Mouse (Mus musculus) layer of hippocampus, adult 9-10 months (tissue): Measurements from ENCODE around the gene Ccnk.

ENCODE experiments used
- DNase-seq: peaks from one replicate; pipeline ENCODE4 v3.0.0; 2022; ENCODE audit warnings: low spot score

Gene Ccnk

DNA sequence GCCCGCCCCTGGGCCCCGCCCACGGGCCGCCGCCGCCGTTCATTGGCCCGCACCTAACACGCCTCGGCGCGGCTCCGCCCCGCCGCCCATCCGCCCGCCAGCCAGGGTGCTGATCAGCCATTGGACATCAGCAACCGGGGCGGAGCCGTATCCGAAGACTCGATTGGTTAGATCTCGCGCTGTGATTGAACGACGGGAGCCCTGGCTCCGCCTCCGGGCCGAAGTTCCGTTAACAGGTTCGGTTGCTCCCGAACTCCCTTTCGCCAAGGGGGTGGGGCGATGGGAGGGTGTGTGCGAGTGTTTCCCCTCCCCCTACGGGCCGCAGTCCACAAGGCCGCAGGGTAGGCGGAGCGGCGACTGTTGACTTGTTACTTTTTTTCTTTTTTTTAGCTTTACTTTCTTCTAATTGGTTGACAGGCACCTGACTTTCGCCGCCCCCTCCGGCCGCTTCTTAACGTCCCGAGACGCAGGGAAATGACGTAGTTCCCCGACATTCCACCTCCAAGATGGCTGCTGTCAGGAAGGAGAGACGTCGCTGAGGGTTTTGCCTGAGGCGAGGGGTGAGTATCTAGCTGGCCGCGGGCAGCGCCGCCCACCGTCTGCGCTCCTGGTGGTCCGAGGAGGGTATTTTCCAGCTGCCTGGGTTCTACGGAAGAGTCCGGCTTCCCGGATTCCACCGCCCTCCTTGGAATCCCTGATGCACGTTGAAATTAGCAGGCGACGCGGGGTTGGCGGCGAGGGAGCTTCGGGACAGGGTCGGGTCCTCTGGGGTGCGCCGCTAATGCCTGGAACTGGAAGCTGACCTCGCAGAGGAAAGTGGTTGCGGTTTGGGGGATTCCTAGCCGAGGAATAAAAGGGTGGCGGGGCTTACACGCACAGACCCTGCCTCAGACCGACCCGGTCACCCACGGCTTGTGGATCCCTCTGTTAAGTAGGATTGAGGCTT, at the start of gene Ccnk:
Gene Ccnk (plus strand): TSS at position 259 of the 946 bp plus-strand sequence.
- peak; percentile 97 for DNase-seq

DNA sequence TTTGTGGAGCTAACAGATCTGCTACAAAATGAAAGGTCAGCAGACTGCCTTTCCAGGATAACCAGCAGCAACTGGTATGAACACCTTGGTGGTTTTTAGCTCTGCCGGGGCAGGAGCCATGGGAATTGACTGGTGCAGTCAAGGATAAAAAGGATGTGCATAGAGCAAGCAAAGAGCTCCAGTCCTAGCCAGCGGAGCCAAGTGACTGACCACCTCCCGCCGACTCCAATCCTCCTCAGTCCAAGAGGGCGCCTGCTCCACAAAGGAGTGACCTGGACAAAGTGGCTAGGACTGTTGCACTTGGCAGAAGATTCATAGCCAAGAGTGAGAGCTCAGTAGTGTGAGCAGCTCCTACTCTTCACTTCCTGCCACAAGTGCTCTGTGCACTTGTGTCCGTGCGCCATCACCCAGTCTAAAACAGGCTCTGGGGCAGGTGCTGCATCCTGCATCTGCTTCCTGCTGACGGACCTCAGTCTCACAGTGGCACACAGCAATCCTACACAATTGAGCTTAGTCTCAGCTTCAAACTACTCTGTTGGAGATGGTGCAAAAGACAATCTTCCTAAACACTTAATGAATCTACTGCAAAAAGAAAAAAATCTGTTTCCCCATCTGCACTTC, 46.8 kb upstream of the Ccnk start:
- no peak for DNase-seq

DNA sequence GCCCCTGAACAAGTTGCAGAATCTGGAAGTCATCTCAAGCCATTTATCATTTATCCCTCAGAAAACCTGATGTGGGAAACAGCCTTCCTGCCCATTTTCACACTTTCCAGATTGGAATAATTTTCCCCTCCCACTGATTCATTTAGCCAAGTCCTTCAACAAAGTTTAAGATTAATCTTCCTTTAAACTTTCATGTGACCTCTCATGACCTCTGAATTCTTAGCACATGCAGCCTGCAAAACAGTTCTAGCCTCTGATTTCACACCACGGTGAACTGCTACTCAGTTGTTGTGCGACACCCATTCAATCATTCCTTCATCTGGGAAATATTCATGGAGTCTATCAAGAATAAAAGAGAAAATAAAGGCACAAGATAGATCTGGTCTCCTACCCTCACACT, 46.2 kb upstream of the Ccnk start:
- DNase-seq, result no peak

DNA sequence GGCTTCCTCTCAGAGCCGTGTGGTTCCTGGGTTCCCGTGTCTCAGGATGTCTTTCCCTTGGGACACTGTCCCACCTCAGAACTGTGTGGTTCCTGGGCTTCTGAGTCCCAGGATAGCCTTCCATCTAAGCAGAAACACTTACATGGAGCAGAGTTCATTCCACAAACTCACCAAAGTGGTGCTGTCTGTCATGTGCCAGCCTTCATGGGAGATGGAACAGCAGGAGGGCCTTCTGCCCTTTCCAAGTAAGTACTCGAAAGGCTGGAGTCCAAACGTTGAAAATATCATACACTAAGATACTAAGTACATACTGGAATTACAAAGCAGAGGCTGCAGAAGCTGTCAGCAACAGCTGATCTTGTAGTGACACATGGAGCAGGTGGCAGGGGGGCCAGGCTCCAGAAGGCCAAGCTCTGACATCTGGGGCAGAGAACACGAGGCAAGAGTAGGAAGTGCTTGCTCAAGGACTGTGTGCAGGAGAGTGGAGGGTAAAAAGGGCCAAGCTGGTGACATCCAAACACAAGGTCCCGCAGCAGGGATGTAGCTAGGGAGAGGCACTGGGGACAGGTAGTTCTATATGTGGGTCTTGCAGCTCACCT, 43.7 kb upstream of the Ccnk start:
- DNase-seq, result no peak

DNA sequence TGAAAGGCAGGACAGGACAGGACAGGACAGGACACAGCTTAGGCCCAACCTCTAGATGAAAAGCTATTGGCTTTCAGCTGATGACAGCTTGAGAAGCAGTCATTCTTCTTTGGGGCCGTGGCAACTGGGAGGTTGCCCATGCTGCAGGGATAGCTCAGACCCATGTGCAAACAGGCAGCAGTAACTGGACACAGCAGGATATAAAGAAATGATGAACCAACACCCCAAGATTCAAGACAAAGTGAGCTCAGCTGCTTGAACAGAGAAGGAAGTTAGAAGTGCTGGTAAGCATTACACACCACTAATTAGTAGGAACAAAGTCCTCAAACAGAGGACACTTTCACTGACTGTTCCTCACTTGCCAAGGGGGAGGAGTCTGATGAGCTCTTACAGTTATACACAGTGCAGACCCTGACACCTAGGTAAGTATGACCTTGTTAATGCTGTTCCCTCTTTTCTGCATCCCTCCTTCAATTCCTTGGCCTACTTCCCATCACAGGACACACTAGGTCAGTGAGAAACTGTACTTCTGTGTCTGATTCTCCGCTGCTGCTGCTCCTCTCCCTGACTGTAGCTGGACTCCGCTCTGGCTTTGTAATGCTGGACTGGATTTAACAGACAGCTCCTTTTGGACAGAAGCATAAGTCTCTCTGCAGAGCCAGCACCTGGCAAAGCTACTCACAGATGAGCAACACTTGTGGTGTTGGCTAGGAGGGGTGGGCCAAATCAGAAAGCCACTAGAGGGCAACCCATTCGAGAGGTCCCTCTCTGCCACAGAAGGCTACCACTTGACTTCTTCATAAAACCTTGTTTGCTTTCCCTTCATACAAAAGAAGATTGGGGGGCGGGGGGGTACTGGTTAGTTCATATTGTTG, 35.5 kb upstream of the Ccnk start:
- DNase-seq, result no peak

DNA sequence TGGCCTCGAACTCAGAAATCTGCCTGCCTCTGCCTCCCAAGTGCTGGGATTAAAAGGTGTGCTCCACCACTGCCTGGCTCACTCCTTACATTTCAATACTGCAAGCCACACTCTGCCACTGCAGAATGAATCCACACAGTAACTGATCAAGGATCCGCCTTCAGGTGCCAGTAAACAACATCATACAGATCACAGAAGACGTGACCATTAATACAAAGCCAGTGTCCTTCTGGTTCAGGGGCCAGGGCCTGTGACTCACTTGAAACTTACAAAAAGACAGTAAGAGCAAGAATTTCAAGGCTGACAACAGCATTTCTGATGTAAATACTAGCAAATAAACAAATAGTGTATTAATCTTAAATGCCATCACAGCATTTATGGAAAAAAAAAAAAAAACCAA, 34.2 kb upstream of the Ccnk start:
- DNase-seq, result no peak

DNA sequence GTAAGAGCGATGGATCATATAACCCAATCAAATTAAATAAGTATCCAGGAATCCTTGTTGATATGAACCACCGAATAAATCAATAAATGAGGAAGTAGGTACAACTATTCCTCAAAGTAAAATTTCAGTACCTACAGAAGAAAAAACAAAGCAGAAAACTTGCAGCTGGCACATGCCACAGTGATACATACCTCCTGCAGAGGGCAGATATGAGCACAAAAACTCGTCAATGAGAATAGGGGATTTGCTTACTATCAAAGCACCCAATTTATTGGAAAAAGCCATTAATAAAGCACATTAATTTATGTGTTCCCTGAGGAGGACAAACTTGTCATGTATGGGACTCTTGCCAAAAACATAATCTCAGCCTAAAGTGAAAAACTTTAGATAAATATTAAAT, 29.6 kb upstream of the Ccnk start:
- DNase-seq, result no peak

DNA sequence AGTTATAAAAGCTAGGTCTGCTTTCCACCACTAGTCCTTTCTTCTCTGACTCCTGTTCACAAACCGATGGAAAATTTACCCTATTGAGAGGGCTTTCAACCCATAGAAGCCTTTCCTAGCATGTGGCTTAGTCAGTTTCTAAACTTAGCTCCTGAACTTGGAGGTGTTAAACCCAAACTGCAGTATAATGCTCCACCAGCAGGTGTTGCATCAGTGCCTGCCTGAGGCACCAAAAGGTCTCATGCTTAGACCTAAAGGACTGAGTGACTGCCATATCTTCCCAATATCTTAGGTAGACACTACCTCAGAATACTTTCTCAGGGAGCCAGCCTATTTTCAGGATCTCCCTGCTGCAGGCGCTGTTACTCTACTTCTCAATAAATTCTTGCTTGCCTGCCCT, 26.6 kb upstream of the Ccnk start:
- no peak for DNase-seq

DNA sequence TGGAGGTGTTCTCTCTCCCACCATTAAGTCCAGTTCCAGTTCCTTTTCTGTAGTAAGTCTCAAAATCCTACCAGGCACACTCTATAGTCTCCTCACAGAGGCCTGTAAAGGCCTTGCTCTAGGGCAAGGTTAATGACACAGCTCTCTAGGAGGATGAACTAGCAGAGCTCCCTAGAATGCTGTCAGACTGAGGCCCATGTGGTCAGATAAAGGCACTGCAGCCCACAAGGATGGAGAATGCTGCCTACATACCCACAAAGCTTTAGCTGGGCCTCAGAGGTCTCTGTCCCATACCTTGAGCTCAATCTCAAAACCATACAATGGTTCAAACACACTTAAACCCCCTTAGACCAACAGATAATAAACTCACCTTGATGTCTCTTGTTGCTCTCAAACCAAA, 19.5 kb upstream of the Ccnk start:
- no peak for DNase-seq

DNA sequence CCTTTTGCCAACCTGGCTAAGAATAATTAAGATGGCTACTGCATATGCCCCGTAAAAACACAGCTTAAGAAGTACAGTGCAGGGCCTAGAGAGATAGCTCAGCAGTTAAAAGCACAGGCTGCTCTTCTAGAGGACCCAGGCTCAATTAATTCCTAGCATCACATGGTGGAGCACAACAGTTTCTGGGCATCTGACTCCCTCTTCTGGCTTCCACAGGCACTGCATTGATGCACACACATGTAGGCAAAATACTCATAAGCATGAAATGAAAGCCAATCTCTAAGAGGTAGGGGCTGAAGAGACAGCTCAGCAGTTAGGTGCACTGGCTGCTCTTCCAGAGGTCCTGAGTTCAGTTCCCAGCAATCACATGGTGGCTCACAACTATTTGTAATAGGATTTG, 17.3 kb upstream of the Ccnk start:
- DNase-seq, result no peak

DNA sequence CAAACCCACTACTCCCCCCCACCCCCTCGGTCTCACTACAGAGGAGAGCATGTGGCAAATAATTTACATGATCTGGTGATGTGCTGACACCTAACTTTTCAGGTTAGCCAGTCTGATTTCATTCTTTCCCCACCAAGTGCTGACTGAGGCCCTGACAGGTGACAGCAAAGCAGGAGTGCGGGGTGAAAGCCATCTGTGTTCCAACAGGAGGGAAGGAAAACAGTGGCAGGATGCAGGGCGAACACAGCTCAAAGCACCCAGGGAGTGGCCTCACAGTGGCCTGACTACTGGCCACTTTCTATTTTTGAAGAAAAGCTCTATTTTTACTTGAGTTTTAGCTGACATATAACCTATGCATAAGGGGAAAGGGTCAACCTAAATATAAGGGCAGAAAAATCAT, 15.7 kb upstream of the Ccnk start:
- DNase-seq, result no peak

DNA sequence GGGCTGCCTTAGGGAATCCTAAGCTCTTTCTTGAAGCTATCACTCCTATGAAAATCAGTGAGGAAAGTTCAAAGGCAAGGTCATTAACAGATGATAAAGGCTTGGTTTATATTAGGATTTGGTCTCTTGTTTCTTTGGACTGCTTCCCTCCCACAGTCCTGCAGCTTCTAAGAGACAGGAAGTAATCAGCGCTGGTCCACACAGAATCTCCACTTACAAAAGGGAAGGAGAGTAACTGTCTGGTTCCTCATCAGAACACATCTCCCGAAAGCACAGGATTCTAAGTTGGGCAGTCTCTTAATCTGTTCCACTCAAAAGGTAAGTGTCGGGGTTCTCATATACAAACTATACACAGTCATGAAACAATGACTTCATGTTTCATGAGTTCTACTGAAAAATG, 10.5 kb upstream of the Ccnk start:
- no peak for DNase-seq

DNA sequence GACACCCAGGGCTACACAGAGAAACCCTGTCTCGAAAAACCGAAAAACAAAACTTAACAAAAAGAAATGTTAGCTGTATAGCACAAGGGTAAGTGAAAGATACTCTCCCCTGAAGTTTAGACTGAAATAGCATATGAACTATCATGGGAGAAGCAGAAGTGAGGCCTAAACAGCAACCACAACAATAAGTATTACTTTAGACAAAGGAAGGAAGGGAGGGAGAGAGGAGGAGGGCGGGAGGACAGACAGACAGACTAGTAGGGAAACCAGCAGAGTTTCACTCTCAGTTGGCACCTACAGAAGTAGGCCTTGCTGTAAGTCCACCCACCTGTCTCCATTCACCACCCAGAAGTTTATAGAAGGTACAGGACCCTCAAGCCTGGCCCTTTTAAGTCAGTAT, 8.9 kb upstream of the Ccnk start:
- no peak for DNase-seq

DNA sequence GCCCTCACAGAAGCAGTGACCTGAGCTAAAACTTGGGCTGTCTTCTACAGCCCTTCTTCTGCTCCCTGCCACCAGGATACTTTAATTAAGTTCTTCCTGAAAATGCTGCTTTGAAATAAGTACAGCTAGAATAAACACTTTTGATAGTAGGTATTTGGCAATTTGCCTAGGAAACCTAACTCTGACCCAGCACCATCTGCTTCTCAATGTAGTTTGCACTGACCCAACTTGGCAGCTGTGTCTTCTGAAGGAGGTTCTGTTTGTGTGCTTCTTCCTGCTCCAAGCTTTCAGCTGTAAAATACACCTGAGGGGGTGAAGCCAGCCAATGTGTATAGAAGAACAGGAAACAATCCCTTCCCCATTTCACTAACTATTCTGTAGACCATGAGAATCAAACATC, 8.0 kb upstream of the Ccnk start:
- no peak for DNase-seq

DNA sequence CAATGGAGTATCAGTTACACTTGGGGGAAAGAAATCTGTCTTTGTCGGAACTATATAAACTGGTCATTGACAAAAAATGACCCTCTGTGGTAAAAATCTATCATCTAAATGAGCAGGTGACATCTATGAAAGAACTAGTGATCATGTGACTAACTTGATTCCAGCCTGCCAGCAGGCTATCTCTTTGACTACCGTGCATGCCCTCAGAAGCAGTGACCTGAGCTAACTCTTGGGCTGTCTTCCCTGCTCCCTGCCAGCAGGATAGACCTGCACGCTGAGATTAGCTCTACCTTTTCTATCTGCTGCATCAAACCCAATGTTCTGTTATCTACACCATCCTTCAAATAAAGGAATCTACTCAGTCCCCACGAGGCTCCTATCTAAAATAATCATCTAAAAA, 6.7 kb upstream of the Ccnk start:
- no peak for DNase-seq

DNA sequence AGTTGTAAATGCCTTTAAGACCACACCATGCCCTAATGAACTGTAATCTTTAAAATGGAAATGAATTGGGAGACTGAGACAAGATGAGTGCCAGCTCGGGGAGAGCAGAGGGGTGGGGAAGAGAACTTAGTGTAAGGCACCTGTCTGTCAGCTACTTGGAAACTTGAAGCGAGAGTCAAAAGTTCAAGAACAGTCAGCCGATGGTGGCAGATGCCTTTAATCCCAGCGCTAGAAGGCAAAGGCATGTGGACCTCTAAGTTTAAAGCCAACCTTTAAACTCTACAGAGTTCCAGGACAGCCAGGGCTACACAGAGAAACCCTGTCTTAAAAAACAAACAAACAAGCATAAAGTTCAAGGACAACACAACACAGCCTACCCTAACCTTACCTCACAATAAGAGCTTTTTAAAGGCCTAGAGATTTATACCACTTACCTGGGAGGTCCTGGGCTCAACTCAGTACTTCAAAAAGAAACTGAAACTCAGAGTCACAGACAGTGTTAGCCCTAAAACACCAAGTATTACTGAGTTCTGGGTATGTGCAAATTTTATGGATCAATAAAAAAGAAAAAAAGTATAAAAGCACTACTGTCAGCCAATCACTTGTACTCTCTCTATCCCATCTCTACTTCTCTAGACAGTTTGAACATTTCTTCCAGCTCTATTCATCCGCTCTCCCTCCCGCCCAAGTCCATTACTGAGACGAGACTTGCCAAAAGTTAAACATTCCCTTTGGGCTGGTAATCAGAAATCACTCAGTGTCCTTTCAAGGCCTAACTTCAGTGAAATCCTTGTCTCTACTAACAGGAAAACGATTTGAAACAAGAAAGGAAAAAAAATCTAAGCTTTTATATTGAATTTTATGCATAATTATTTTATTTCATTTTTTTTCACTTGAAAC, 4.5 kb upstream of the Ccnk start:
- no peak for DNase-seq

DNA sequence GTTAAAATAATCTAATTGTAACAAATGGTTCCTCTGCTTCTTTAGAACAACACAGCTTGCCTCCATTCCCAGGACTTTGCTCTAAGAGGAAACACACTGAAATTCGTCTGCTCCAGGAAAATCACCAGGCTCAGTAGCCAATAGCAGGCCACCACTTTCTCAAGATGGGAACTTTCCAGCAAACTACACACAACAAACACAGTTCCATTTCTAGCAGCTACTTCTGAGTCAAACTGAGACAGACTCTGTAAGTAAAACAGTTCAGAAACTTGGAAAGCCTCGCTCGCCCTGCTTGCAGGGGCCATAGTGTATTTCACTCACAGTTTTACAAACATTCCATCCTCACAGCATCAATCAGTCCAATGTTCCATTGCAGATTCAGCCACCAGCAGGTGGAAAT, 3.0 kb upstream of the Ccnk start:
- no peak for DNase-seq

DNA sequence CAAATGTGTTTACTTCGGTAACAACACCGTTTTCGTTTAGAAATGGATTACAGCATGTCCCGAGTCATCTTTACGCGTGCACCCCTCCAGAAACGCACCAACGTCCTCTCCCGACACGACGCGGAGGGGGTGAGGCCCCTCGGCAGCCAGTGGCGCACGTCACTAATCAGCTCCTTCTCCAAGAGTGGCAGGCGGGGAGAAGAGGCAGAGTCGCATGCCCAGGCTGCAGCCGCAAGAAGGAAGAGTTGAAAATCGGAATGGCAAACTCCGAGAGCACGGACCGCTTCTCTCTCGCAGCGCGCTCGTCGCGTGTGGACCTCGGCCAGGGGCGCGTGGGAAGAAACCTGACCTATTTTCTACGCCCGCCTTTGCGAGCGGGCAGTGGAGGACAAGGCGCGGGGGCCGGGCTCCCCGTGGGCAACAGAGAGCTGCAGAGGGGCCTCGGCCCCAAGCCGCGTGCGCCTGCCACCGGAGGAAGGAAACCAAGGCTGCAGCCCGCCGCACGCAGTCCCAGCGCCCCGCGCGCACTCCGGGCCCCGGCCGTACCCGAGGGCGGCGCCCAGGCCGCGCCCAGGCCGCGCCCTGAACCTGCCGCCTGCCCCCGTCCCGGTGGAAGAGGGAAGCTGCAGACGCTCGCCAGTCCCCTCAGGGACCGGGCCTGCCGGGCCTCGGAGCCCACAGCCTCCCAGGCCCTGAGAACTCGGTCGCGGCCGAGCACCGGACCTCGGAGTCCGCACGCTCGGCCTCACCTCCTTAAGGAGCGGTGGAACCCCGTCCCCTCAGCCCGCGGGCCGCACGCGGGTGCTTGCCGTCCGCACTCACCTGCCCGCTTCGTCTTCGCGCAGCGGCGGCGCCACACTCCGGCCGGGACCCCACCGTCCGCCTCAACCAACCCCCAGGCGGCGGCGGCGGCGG, 791 bp upstream of the Ccnk start:
- peak; percentile 21 for DNase-seq

DNA sequence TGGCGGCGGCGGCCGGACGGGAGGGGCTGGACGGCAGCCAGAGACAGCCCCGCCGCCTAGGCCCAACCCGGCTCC, 296 bp upstream of the Ccnk start, which contains the start of gene Setd3:
Gene Setd3 (minus strand): TSS at position 69 of the 75 bp plus-strand sequence.
- no peak for DNase-seq

DNA sequence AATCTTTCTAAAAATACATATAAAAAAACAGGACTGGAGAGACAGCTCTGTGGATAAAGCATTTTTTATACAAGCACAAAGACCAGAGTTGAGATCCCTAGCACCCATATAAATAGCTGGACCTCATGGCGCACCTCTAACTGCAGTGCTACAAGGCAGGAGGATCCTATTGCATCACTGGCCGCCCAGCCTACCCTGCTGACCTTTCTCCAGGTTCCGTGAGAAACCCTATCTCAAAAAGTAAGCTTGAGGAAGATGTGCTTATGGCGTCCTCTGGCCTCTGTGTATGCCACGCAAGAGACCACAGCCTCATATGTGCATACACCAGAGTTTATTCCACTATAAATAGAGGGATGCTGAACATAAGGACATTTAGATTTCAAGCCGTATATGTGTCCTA, 2.3 kb downstream of the Ccnk start:
- no peak for DNase-seq
